Mouse (Mus musculus) heart, adult 8-10 months (tissue): ENCODE data around the gene Atp6v1e1. TPM values are rescaled to one million over a fixed set of nuclear protein-coding genes. Genes with fewer than 3 reads are reported as not detected.
A peak's percentile ranks its signal among the peaks of the same experiment; 100 is the strongest.
"Not testable (repeated sequence)": the region's sequence is repeated elsewhere in the genome, so short reads cannot be mapped to it uniquely, and the experiment has no call there.

ENCODE experiments used
- DNase-seq: peaks from one replicate; pipeline ENCODE4 v3.0.0; 2022; ENCODE audit warnings: low spot score
- total RNA-seq, 4 experiments: library from RNA; stranded (reverse); gene quantifications; 2 replicates each; pipeline ENCODE4 v1.2.4; 2022

Gene Atp6v1e1
- total RNA-seq = 100 to 1,000 TPM; 170 to 181 (median 173) TPM

- DNase-seq = peak; percentile 95
Measured at GRCm38 (mm10) chr6:120822307-120822928, at the start of gene Atp6v1e1. Gene Atp6v1e1 (minus strand): TSS chr6:120822793.

DNA sequence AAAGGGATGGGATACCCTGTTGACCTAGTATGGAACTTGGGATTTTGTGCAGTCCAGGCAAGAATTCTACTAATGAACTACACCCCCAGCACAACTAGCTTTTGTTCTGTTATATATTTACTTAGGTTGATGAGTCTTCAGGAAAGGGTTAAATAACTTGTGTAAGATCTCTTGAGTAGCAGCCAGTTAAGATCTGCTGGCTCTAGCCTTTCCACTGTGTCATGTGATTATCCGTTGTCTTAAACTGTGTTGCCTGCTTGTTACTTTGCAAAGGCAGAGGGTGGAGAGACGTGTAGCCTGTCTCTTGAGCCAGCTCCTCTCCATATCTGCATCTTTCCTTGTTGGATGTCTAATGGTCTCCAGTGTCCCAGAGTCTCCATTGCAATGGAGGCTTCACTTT is 48.7 kb upstream of the Atp6v1e1 start:
- DNase-seq = no peak

GRCm38 (mm10) chr6:120868824-120869223 is 46.2 kb upstream of the Atp6v1e1 start:
- DNase-seq = no peak

- DNase-seq = no peak
Measured at GRCm38 (mm10) chr6:120866051-120866814, 43.6 kb upstream of the Atp6v1e1 start.

GRCm38 (mm10) chr6:120860079-120860478 is 37.5 kb upstream of the Atp6v1e1 start:
- DNase-seq = no peak

DNA sequence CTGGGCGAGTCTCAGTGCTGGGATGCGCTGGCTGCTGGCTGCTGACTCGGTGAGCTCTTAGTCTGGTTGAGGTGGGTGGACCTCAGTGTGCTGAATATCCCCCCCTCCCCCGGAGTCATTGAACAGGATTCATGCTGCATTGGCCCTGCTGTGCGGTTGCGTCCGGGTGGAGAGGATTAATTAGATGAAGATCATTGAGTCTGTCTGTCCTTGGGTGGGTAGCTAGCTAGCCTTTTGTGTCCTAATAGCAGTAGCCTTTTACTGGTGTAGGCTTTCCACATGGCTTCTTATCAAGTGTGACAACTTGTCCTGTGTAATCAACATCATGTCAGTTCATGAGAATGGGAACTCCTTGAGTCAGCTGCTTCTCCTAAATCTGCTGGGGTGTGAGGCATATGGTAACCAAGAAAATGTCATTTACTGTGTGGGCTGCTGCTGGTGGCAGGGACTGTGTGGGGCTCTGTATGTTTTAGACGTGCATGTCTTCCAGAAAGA is 35.7 kb upstream of the Atp6v1e1 start:
- DNase-seq = no peak

DNA sequence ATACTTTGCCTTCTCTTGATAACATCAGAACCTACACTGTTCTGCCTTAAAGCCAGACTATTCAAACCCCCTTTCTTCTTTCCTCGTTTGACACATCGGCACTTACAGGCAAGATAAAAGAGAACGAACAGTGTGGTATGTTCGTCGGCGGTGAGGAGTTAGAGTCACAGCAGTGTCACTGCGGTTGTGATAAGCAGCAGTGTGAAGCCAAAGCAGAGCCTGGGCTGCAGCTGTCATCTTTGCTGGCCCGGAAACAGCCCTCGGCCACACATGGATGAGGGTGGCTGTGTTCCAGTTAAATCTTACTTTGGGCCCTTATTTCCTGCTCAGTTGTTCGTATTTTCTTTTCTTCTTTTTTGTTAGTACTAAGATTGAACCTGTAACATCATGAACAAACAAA is 31.8 kb upstream of the Atp6v1e1 start:
- DNase-seq = peak; percentile 40

DNA sequence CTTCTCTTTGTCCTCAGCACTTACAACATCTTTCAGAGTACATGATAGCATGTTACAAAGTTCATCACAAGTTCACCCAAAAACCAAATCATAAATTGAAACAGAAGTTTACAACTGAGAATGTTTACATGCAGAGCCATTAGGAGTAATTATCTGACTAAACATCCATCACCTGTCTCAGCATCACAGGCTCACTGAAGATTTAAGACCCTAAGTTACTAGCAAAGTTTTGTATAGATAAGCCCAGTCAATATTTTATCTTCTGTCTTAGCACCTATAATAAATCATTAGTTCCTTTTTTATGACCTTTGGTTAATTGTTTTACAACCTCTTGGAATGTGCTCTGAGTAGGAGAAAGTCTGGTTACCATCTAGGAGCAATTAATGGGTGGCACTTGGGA is 28.1 kb upstream of the Atp6v1e1 start:
- DNase-seq = not testable (repeated sequence)

DNA sequence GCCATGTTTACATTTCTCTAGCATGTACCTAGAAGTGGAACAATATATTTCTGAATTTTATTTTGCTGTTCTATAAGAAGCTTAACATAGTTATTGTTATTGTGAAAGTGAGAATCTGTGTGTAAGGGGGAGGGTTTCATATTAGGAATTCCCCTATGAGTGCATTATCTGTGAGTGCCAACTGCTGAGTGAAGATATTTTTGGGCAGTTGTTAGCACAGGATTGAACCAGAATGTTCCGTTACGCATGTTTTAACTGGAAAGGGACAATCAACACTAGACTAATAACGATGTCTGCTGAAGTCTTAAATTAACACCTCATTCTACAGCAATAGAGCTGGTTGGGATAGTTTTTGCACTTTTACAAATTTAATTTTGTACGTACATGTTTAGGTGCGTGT is 19.2 kb upstream of the Atp6v1e1 start:
- peak; percentile 26 for DNase-seq

GRCm38 (mm10) chr6:120840258-120840657 is 17.7 kb upstream of the Atp6v1e1 start:
- no peak for DNase-seq

- no peak for DNase-seq
Measured at GRCm38 (mm10) chr6:120837152-120837530, 14.5 kb upstream of the Atp6v1e1 start.

- DNase-seq = no peak
Measured at GRCm38 (mm10) chr6:120836389-120837151, 14.0 kb upstream of the Atp6v1e1 start.

GRCm38 (mm10) chr6:120835474-120836374 is 13.1 kb upstream of the Atp6v1e1 start, which contains the start of gene Bcl2l13:
Gene Bcl2l13 (plus strand): TSS chr6:120836212.
- peak; percentile 97 for DNase-seq

- DNase-seq = no peak
Measured at GRCm38 (mm10) chr6:120834766-120835321, 12.3 kb upstream of the Atp6v1e1 start.

- DNase-seq = no peak
Measured at GRCm38 (mm10) chr6:120832097-120832496, 9.5 kb upstream of the Atp6v1e1 start.

- DNase-seq = no peak
Measured at GRCm38 (mm10) chr6:120830866-120831608, 8.4 kb upstream of the Atp6v1e1 start.

DNA sequence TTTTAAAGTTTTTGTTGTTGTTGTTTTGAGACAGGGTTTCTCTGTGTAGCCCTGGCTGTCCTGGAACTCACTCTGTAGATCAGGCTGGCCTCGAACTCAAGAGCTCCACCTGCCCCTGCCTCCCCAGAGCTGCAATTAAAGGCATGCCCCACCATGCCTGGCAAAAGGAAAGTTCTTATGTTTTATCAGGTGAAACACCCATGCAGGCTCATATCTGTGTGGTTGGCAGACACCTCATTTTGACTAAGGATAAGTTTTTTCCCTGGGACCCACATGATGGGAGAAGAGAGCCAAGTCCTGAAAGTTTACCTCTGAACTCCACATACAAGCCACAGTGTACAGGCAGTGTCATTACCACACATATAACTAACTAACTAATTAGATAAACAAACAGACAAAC is 7.5 kb upstream of the Atp6v1e1 start:
- no peak for DNase-seq

DNA sequence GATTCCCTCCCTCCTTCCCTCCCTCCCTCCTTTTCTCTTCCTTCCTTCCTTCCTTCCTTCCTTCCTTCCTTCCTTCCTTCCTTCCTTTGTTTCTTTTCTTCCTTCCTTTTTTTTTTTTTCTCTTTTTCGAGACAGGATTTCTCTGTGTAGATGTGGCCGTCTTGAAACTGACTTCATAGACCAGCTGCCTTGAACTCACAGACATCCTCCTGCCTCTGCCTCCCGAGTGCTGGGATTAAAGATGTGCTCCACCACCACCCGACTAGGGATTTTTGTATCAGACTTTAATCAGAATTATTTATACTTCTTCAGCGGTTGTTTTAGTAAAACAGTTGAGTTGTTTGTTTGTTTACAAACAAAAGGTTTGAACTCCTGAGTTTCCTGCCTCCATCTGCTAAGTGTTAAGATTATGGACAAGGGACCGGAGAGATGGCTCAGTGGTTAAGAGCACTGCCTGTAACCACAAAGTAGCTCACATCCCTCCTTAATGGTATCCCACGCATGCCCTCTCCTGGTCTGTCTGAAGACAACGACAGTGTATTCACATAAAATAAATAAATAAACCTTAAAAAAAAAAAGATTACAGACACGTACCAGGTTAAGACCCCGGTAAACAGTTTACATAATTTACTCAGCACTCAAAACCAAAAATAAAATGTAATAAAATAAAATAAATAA is 483 bp upstream of the Atp6v1e1 start:
- no peak for DNase-seq

GRCm38 (mm10) chr6:120821715-120822114 is 878 bp downstream of the Atp6v1e1 start:
- no peak for DNase-seq

DNA sequence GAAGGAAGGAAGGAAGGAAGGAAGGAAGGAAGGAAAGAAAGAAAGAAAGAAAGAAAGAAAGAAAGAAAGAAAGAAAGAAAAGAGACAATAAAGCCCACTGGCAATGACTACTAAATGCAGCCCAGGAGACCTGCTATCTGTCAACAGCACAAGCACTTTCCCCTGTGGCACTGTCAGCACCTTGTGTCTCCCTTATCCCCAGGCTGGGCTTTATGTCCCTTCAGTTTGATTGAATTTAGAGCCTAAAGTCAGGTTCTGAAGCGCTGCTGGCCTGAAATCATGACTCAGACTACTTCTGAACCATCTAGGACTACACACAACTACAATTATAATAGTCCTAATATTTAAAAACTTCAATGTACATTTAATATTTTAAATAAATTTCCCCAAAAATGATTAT is 1.7 kb downstream of the Atp6v1e1 start:
- no peak for DNase-seq
